Mouse (Mus musculus) MN1 (cell line): ENCODE data around the gene Glp2r.

Experiments used
- DNase-seq: peaks from one replicate; pipeline ENCODE4 v3.0.0-alpha.2; 2016; ENCODE audit warnings: low spot score

Glp2r gene

DNA sequence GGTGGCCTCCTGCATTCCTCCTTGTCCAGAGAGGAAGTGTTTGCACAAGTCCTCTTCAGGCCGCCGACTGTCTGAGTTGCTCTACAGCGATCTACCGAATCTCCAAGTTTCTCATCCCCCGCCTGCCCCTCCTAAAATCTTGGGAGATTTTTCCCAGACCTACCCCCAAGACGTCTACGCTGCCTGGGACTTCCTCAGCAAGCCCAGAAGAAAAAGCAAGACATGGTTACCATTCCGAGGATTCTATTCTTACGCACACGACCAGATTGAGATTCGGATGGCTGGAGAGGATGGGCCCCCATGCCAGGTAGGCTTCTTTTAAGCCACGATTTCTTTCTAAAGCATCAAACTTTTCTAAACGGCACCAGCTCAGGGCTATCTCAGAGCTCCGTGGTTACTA lies at the start of gene Glp2r:
Gene Glp2r, minus strand, starts transcription at position 101 of the 400 bp plus-strand sequence.
- no peak for DNase-seq

DNA sequence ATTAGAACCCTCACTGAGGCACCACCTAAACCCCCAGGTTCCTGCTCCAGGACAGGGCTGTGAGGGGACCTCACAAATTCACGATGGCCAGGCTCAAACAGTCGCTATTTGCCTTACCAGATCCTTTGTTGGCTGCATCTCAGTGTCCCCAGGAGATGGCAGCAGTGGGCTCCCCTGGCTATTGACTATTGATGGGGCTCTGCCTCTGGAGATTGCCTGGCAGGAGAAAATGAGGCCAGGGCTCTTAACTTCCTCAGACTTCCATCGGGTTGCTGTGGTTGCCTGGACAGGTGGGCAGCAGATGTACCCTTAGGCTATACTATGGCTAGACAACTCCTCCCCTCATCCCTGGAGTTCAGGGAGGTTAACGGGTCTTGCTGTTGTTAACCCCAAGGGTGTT lies 49.3 kb upstream of the Glp2r start:
- DNase-seq = peak; percentile 12

DNA sequence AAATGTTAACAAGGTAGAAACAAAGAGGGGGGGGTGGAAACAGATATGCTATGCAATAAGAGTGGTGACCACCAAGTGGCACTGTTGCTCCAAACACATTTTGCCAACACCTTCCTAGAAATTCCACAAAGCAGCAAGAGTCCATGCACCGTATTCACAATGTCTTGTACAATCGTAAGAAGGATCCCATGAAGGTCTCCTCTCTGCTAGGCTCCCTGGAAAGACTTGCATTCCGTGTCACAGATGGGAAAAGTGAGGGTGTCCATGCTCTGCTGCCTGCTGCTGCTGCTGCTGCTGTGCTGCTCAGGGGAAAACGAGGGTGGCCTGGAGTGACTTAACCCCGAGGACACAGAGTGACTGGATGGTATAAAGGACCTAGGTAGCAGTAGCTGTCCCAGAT lies 48.7 kb upstream of the Glp2r start:
- DNase-seq = peak; percentile 13

DNA sequence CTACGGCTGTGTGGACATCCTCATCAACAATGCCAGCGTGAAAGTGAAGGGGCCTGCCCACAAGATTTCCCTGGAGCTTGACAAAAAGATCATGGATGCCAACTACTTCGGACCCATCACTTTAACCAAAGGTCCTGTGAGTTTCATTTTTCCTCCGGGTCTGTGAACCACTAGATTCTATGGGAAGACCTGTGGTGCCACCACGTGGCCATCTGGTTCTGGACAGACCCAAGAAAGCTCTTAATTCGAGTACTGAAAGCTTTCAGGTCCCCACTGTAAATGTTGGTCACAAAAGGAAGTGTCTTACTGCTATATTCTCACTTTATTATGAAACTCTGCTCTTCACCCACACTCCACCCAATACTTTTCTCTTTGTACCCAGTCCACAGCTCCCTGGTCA lies 40.6 kb upstream of the Glp2r start:
- DNase-seq = no peak

DNA sequence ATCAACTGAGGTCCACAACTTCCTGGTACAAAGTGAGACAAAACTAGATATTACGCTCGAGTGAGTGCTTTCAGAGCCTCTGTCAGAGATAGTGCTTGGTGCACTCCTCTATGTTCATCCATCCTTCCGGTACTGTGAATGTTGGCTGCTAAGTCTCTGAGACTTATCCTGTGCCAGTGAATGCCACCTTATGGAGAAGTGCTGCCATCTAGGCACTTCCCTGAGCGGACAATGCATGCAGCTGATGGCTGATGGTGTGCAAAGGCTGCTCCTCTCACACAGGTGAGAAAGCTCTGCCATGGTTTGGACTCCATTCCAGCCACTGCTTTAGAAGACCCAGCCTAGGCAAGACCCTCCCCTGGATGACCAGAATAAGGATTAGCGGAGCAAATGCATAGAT lies 37.1 kb upstream of the Glp2r start:
- DNase-seq = no peak

DNA sequence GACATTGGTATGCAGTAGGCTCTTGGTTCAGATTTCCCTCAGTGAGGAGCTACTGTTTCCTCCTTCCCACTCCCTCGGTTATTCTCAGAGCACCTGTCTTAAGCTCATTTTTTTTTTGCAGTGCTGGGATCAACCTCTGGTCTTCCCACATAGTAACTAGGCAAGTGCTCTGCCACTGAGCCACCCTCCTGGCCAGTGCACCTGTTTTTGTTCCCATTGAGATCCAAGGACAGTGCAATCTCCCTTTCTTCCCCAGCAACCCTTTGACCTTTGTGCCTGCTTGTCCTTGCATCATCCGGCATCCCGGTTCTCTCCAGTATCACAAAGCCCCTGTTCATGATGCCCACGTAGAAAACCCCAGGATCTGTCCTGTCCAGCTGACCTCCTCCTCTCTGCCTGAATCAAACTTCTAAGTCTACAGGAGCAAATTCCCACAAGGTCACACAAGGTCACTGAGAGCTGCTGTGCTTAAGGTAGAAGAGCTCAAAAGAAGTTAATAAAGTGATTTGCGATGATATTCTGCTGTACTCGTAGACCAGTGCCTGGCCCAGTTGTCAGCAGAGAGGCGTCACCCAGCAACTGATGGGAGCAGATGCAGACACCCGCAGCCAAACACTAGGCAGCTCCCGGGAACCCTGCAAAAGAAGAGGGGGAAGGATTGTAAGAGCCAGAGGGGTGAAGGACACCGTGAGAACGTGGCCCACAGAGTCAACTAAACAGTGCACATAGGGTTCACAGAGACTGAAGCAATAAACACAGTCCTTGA lies 36.1 kb upstream of the Glp2r start:
- no peak for DNase-seq

DNA sequence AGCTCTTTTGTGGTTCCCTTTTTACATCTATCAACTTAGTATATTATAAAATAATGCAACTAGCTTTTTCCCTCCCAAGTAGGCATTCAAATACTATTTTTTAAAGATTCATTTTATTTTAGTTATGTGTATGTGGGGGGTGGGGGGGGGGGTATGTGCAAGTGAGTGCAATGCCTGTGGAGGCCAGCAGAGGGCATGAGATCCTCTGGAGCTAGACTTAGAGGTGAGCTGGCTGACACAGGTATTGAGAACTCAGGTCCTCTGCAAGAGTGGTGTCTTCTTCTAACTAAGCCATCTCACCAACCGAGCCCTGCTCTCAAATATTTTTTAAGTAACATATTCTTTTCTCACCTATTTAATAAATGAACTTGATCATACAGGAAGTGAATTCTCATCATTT lies 34.6 kb upstream of the Glp2r start:
- DNase-seq = no peak

DNA sequence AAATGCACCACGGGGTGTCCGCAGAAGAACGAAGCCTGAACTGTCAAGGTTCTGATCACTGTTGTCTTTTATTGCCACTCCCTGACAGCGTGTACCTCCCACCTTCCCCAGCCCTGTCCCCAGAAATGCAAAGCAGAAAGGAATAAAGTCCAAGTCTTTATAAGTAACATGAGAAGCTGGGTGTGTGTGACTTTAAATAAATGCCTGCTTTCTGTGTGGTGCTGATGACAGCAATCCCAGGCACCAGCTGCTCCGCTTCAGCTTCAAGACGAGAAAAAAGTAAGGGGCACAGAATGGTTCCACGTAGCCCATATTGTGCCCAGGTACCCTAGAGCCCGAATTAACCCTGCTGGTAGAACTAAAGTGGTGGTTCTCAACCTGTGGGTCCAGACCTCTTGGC lies 30.2 kb upstream of the Glp2r start:
- no peak for DNase-seq

DNA sequence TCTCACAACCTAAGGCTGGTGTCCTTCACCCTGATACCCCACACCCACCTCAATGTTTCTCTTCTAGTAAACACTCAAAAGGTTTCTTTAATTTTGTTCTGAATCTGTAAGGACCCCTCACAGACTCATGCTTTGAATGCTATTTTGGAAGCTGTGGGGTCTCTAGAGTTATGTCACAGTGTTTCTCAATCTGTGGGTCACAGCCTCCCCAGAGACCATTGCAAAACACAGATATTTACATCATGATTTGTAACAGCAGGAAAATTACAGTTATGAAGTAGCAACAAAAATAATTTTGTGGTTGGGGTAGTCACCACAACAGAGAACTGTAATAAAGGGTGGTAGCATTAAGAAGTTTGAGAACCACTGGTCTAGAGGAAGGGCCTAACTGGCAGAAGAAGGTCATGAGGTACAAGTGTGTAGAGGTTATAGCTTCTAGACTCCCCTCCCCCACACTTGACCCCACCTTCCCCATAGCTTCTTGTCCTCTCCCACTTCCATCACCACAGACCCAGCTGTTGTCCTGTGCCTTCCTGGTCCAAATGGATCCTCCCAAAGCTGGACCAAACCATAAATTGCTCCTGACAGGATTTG lies 29.3 kb upstream of the Glp2r start:
- DNase-seq = no peak

DNA sequence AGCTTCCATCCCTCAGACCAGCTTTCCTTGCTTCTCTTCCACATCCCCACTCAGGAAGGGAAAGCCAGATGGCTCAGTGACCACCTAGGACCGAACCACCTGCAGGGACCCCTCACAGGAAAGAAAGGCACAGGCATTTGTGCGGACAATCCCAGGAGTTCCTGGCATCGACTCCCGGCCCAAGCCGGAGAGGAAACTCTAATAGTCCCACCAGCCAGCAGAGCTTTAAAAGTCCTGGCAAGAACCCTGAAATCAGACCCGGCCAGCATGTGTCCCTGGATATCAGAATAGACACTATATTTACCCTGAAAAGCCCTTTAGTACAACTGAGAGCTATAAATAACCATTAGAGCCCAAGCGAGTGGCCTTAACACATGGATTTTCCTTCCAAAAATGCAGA lies 27.0 kb upstream of the Glp2r start, which contains the start of gene Dhrs7c:
Gene Dhrs7c, plus strand, starts transcription at position 257 of the 400 bp plus-strand sequence.
- DNase-seq = no peak

DNA sequence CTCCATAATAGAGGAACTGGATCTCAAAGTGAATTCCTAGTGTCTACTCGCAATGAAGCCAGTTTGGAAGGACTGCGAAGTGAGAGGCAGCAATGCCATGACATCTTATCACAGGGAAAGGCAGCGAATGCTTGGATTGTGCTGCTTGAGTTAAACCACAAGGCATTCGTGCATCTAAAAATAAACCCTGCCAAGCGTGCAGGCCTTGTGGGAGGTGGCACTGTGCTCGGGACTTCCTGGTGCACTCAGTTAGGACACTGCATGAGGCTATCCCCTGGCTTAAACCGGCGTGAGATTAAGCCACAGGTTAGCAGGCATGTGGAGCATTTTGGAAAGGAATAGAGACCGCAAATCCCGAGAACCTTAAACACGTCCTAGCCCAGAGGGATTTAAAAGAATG lies 19.2 kb upstream of the Glp2r start:
- DNase-seq = no peak

DNA sequence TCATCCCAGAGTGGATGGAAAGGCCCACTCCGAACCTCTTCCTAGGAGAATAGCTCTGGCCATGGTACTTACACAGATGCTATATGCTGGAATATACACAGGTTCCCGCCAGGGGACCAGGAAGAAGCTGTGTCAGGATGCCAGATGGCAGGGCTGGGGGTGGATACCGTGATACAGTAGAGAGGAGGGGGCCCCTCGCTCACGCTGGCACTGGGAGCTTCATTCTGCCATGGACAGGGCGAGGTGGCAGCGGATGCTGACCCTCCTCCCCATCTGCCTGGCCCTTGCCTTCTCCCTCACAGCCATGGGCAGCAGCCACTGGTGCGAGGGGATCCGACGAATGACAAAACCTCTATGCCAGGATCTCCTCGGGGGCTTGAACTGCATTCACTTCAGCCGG lies 3.4 kb upstream of the Glp2r start, which contains the start of gene Gsg1l2:
Gene Gsg1l2, plus strand, starts transcription at position 230 of the 400 bp plus-strand sequence.
- no peak for DNase-seq

DNA sequence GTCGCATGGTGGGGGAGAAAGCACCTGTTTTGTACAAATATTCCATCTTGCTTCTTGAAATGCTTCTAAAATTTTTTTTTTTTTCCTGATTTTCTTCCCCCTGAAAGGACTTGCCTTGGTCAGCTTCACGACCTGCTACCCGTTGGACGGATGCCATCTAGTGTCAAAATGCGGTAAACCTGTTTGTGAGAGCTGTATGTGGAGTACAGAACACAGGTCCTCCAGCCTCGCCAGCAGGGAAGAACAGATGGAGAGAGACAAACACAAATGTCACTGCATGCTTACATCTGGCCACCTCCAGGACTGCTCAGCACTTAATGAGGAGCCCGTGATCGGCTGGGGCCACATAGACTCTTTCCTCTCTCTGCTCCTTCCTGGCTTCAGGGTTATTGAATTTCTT lies 1.6 kb upstream of the Glp2r start:
- peak; percentile 7 for DNase-seq

DNA sequence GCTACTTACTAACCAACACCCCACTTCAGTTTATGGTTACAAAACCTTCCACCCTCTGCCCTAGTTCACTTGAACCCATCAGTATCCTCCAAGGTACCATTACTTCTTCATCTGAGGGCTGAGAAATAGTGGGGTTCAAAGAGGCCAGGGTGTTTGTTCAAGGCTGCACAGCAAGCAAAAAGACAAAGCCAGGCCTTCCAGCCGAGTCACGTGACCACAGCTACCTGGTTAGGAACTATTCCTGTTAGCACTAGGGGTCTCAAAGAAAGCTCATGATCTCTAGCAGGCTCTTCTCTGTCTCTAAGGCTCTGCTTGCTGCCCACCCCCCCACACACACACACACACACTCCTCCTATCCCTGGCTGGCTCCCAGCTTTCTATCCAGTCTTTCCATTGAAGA lies 738 bp upstream of the Glp2r start:
- DNase-seq = no peak

DNA sequence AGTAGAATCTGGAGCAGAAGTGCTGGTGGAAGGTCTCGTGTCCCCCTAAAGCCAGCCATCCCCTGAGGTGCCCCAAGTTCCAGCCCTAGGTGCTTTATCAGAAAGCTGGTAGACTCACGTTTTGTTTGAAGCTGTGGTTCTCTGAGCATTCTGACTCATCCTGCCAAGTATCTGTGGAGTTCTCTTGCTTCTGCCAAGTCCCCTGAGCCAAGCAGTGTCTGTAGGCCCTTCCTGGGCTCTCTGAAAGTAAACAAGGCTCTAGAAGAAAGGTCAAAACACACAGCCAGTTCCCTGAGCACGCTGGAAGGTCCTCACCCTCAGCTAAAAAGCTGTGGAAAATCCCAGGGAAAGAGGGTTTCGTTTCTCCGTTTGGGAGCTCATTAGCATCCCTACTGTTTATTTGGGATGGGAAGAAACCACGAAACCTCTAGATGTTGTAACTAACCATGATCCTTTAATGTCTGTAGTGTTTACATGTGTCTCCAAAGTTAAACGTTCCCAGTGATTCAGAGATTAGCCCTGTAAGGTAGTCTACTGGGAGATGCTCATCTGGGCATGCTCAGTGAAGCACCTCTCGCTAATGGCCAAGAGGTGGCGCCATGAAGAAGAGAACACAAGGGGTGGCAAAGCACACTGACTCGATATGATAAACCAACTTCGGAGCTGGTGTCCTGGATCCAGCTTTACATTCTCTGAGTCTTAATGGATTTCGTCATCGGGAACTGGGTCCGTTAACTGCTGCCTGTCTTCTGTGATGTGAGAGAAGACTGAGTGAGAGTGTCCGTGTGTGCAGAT lies 13.4 kb downstream of the Glp2r start:
- no peak for DNase-seq

DNA sequence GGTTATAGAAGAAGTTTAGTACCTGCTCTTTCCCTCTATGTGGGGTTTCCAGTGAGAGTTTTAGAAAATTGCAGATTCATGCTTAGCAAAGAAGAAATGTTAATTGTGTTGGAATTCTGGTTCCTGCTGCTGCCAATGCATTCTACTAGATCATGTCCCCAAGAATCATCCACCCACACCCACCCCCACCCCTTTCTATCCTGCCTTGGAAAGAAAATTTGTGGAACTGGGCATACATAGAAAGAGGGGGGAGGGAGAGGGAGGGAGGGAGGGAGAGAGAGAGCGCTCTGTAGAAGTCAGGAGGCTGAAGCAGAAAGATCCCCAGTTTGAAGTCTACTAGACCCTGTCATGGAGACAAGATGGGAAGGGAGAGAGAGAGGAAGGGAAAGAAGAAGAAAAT lies 14.7 kb downstream of the Glp2r start:
- no peak for DNase-seq

DNA sequence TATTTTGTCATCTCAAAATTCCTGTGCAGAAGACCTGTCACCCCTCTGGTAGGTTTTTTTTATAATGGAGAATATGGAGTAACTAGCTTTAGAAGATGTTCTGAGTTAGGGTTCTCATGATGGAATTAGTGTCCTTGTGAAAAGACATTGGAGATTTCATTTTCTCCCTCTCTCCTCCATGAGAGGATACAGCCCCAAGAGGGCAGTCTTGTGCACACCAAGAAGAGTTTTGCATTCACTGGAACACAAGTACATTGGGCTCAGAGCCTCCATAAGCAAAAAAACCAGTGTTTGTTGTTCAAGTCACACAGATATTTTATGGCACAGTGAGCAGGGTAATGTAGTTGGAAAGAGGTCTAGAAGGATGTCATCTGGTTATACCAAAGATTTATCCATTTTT lies 29.4 kb downstream of the Glp2r start:
- no peak for DNase-seq

DNA sequence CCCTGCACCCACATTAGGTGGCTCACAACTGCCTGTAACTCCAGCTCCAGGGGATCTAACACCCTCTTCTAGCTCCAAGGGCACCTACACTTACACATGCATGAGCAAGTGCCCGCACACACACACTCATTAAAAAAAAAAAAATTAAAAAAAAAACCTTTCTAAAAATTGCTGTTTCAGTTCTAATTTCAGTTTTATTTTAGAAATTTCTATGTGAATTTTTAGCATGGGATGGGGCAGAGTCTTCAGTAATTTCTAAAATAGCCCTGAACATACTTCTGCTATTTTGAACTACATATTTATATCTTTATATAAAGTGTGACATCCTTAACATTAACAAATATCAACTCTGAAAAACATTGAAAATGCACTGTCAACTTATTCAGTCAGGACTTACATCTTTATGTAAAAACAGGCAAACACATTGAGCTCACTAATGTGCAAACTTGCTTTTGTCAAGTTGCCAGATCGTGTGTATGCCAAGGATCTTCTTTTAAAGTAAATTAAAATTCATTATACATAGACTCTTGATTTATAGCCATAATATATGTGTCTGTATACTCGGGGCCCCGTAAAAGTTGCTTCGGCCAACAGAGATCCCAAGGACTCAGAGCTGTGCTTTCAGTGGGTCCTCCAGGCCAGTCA lies 32.0 kb downstream of the Glp2r start:
- DNase-seq = no peak

DNA sequence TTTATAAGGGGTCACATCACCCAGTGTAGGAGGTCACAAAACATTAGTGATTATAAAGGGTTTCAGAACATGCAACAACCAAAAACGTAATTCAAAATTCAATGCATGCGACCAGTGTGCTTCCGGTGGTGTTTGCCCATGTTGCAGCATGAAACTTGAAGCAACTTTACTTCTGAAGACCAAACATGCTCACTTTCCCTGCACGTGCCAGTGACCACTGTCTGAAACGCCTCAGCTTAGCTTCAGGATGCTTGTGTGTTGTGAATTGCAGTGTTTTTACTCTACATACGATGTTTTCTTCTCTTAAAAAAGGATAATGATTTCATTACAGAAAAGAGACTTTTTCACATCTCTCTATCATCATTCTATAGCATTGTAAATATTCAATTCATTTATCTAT lies 32.6 kb downstream of the Glp2r start:
- DNase-seq = no peak

DNA sequence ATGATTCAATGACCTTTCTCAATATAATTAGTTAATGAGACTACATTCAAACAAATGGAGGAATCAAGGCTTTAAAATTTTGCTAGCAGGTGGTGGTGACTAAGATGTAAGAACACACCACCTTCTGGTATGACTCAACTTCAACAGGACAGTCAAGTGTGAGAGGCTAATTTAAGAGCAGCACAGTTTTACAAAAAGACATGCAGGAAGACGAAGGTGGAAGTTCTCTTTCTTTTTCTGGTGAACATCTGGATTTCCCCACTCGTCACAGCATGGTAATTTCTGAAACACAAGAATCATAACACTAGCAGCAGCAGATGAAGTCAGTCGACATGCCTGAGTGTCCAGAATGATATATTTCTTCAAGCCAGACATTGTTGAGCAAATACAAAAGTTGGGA lies 36.4 kb downstream of the Glp2r start:
- DNase-seq = no peak

DNA sequence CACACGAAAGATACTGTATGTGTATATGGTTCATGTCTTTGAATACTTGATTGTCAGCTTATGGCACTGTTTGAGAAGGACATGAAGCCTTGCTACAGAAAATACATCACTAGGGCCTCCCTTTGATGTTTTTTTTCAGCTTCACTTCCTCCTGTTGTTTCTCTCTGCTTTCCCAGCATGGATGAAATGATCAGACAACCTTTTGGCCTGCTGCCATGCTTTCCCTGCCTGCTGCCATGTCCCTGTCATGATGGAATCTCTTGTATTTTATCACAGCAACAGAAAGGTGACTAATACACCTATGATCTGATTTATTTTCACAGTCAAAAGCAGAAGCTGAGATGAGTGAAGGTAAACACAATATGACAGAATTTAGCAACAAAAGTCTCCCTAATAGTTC lies 37.2 kb downstream of the Glp2r start:
- no peak for DNase-seq

DNA sequence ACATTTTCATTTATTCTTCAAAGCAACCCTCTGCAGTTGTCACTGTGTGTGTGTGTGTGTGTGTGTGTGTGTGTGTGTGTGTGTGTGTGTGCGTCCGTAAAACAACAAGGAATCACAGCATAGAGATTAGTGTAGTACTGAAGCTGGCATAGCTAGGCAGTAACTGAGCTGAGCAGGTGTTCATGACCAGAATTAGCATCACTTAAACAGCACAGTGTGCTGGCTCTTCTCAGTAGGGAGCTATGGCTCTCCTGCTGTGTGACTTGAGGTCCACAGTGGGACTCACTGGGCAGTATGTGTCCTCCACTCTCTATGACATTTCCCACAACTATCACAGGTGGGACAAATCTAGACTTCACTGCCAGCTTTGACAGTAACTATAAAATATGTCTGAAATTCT lies 39.9 kb downstream of the Glp2r start:
- DNase-seq = no peak

DNA sequence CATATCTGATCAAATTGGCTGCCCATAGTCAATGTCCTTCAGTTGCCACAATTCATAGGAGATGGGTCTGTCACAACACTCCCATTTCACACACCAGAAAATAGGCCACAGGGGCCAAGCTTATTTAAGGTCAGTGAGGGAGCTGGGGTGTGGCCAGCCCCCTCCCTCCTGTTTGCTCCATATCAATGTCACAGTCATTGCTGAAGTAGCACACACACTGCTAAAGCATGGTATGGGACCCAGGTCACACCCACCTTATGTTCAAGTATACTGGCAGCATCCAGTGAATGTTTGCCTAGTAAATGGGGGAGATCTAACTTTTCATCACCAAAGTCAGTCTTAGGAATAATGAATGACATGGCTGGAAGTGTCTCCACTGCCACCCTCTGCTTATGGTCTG lies 42.2 kb downstream of the Glp2r start:
- no peak for DNase-seq
